Mouse (Mus musculus) spleen, adult 2 months (tissue): ENCODE data around the gene Adra2c. TPM values are rescaled to one million over a fixed set of nuclear protein-coding genes. Genes with fewer than 3 reads are reported as not detected.

Experiments
- DNase-seq, 2 experiments: peaks; one replicate each; pipeline versions ENCODE4 v3.0.0 to v3.0.0-alpha.2; 2012 to 2021; ENCODE audit warnings: low spot score in 2 of 2, low read depth in 1 of 2
- H3K27ac ChIP-seq: fragments of 200-500 bp; 2 replicates; pipeline ENCODE4 v1.5.1; 2012; ENCODE audit warnings: low read length, inconsistent platforms; ENCODE audit not compliant: insufficient read depth
- H3K27me3 ChIP-seq: fragments of 200-500 bp; 2 replicates; pipeline ENCODE4 v1.6.1; 2012; ENCODE audit warnings: mild to moderate bottlenecking, moderate library complexity, low read length, inconsistent platforms; ENCODE audit not compliant: control insufficient read depth, insufficient read depth
- H3K36me3 ChIP-seq: fragments of 200-500 bp; 2 replicates; pipeline ENCODE4 v1.6.1; 2012; ENCODE audit warnings: mild to moderate bottlenecking, low read length, inconsistent platforms; ENCODE audit not compliant: control insufficient read depth, insufficient read depth
- H3K4me1 ChIP-seq: fragments of 200-500 bp; 2 replicates; pipeline ENCODE4 v1.6.1; 2011; ENCODE audit warnings: inconsistent platforms; ENCODE audit not compliant: control insufficient read depth, insufficient read depth, insufficient read length
- H3K4me3 ChIP-seq: fragments of 200-500 bp; 2 replicates; pipeline ENCODE4 v1.5.1; 2011; ENCODE audit warnings: mild to moderate bottlenecking, inconsistent platforms; ENCODE audit not compliant: insufficient read depth, insufficient read length; ENCODE audit errors: extremely low read depth
- CTCF ChIP-seq: fragments of 200-500 bp; IDR thresholded peaks from 2 replicates; pipeline ENCODE4 v1.5.1; 2011; ENCODE audit warnings: mild to moderate bottlenecking, inconsistent platforms; ENCODE audit not compliant: insufficient read depth, insufficient read length, insufficient replicate concordance; ENCODE audit errors: extremely low read depth
- POLR2A ChIP-seq: fragments of 200-500 bp; IDR thresholded peaks from 2 replicates; pipeline ENCODE4 v1.6.1; 2011; ENCODE audit warnings: low read depth, low read length, inconsistent platforms
- WGBS: fragments of 180-500 bp; shearing (Covaris S2); methylation state at CpG from one replicate; pipeline ENCODE4 v1.1.7; 2018; 5-methylcytosine and 5-hydroxymethylcytosine counted together
- polyA plus RNA-seq: library from polyadenylated mRNA; depleted of rRNA; stranded (reverse); fragments of >200 nt; gene quantifications from 2 replicates; pipeline ENCODE4 v1.2.3, GENCODE M21; 2012; rRNA removed

The Adra2c gene
- polyA plus RNA-seq, 1 experiment: 0.28 TPM

DNA sequence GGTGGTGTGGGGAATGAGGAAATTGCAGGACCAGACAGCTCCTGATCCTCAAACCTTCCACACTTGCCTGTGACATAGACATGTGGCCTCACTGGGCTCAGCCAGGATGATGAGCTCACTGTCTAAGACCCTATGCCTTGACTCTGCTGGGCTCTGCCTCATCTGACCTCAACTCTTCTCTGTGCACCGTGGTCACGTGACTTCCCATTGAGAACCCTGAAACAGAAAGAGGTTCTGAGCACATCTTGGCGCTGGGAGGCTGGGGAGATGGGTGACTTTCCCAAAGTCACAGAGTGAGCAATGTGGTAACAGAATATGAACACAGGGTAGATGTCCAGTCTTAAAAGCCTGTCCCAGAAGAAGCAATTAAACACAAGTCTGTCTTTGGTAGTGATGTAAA, 37.1 kb downstream of the Adra2c start:
- 32% methylated on average over 3 of the region's 3 CpGs for WGBS
- no peak for TF ChIP-seq POLR2A
- no peak for TF ChIP-seq CTCF
- peaks cover 6% of the 10 kb centered on the region; the same call in 1 of the 2 replicates for H3K4me1 ChIP-seq
- peak in 1 of 2 experiments; percentile 20 for DNase-seq
- H3K4me3 ChIP-seq: no peak overlapping the region
- H3K36me3 ChIP-seq: no peaks in the 10 kb centered on the region
- H3K27ac ChIP-seq: no peak overlapping the region
- H3K27me3 ChIP-seq: no peaks in the 10 kb centered on the region

DNA sequence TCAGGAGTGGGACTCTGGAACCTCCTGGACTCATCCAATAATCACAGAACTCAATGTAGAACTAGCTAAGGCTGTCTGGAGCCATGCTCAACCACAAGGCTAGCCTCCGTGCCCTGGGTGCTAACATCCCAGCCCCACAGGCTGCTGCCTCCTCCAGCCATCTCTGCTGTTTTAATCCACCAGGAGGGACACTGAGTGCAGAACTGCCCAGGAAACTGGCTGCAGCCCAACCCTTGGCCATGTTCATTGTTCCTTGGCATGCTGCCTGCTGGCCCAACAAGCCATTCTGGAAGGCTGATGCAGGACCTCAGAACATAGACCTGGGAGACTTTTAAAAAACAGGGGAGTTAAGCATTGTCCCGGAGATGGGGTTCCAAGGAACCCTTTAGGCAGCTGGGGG, 42.5 kb downstream of the Adra2c start:
- TF ChIP-seq POLR2A (no peak), CTCF (no peak)
- Histone ChIP-seq H3K27ac (no peak overlapping the region), H3K4me1 (no peaks in the 10 kb centered on the region), H3K36me3 (no peaks in the 10 kb centered on the region), H3K4me3 (no peak overlapping the region), H3K27me3 (no peaks in the 10 kb centered on the region)
- 77% methylated on average over 2 of the region's 2 CpGs for WGBS
- no peak for DNase-seq

DNA sequence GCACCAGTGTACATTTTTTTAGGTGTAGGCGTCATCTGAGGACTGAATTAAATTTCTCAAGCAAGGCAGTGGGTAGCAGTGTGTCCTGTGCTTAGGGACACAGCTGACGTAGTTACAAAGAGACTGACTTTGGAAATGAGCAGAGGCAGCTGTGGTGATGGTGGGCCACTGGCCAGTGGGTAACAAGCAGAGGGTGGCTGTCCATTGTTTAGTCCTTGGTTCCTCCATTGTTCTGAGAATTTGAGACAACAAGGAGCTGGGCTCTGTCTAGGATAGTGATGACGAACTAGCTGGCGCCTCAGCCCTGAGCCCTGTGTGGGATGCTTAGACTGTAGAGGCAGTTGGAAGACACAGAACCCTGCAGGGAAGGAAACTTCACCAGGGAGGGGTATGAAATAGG, 52.7 kb downstream of the Adra2c start:
- no peaks in the 10 kb centered on the region for H3K36me3 ChIP-seq
- 84% methylated on average over 4 of the region's 4 CpGs for WGBS
- no peak for DNase-seq
- TF ChIP-seq POLR2A: no peak
- TF ChIP-seq CTCF: no peak
- no peak overlapping the region for H3K4me3 ChIP-seq
- H3K27ac ChIP-seq: no peak overlapping the region
- H3K27me3 ChIP-seq: no peaks in the 10 kb centered on the region
- H3K4me1 ChIP-seq: 0 out of 2 replicates have a peak, but pooled peaks cover 1% of the 10 kb centered on the region

Other genes with a start within 250 kb of the Adra2c start
- gene Hgfac, start 236.8 kb upstream of the Adra2c start, polyA plus RNA-seq: 9.1 and 11.7 TPM in 2 replicates
- gene Dok7, start 221.6 kb upstream of the Adra2c start, polyA plus RNA-seq: 0.31 and 0.54 TPM in 2 replicates
- 12.6 and 14.9 TPM in 2 replicates for gene Lrpap1, start 172.6 kb upstream of the Adra2c start, polyA plus RNA-seq
- not detected in 2 replicates for gene Hmx1, start 110.8 kb downstream of the Adra2c start, polyA plus RNA-seq
- 1.2 and 1.4 TPM in 2 replicates for gene Cpz, start 247.4 kb downstream of the Adra2c start, polyA plus RNA-seq